Mouse (Mus musculus): ENCODE results near the gene Taok3. TPM values are rescaled to one million over a fixed set of nuclear protein-coding genes. Genes with fewer than 3 reads are reported as not detected.
A peak's percentile ranks its signal among the peaks of the same experiment; 100 is the strongest.

The Taok3 gene
- polyA plus RNA-seq, 1 experiment from 2014 or later, result 173 TPM

GRCm38 (mm10) chr5:117164923-117165322 lies 45.0 kb downstream of the Taok3 start:
- 83% methylated on average over 2 of the region's 2 CpGs for WGBS (ENCODE audit: missing documents)
- peaks cover 38% of the 10 kb centered on the region for H3K36me3 ChIP-seq (ENCODE audit: inconsistent target)
- no peak overlapping the region for H3K4me3 ChIP-seq (ENCODE audit: inconsistent target)
- peaks cover 100% of the 10 kb centered on the region for H3K79me2 ChIP-seq (ENCODE audit: inconsistent target)
- H3K27ac ChIP-seq, result peak overlapping the region; percentile 19; the same call in 1 of the 2 replicates

DNA sequence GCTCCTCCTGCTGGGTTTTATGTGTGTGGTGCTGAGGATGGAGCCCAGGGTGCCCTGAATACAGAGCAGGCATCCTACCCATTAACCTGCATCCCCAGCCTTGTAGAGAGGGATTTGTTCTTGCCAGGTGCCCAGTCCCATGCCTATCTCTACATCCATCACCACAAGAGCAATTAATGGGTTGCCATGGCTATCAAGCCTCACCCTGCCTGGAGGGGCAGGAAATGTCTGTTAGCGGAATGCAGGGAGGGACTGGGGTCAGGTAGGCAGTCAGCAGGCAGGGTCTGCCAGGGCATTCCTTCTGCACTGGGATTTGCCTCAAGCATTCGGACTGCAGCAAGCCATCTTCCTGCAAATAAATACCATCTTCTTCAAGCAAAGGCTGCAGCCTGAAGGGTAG lies 46.0 kb downstream of the Taok3 start:
- Histone ChIP-seq H3K27ac (no peak overlapping the region), H3K36me3 (ENCODE audit: inconsistent target) (peaks cover 43% of the 10 kb centered on the region), H3K79me2 (ENCODE audit: inconsistent target) (peaks cover 100% of the 10 kb centered on the region), H3K4me3 (ENCODE audit: inconsistent target) (no peak overlapping the region)
- WGBS (ENCODE audit: missing documents), result 100% methylated on average over 2 of the region's 2 CpGs

GRCm38 (mm10) chr5:117166811-117167365 lies 47.0 kb downstream of the Taok3 start:
- Histone ChIP-seq H3K27ac (no peak overlapping the region), H3K36me3 (ENCODE audit: inconsistent target) (peaks cover 51% of the 10 kb centered on the region), H3K79me2 (ENCODE audit: inconsistent target) (peaks cover 100% of the 10 kb centered on the region), H3K4me3 (ENCODE audit: inconsistent target) (no peak overlapping the region)
- WGBS (ENCODE audit: missing documents), result 93% methylated on average over 11 of the region's 11 CpGs

DNA sequence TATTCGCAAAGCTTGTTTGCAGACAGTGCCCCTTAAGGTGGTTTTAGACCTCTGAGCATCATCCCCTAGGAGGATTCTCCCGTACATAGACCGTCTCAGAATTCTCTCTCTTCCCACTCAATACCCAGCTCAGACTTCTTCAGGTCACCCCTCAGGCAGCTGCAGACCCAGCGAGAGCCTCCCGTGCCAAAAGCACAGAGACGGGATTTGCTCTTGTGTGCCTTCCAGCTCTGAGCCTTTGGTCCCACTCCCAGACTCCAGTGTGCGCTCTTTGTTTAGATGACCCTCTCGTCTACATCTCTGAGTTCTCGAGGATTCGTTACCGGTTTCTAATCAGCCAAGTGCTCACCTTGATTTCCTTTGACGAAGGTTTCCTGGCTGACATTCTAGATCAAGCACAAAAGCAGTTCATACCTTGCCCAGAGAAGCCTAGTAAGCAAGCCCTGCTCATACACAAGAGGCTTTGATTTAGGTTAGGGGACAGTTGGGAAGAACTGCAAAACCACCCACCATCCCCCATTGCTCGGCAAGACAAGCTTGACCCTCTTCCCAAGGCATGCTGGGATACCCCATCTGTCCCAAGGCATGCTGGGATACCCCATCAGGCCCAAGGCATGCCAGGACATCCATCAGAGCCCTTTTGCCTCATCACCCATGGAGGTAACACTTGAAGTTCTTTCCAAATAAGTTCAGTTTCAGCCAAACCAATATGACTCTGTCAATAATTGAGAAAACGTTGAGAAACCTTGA lies 48.6 kb downstream of the Taok3 start:
- 95% methylated on average over 14 of the region's 14 CpGs for WGBS (ENCODE audit: missing documents)
- no peak overlapping the region for H3K27ac ChIP-seq
- H3K36me3 ChIP-seq (ENCODE audit: inconsistent target), result peaks cover 65% of the 10 kb centered on the region
- H3K79me2 ChIP-seq (ENCODE audit: inconsistent target), result peaks cover 100% of the 10 kb centered on the region
- no peak overlapping the region for H3K4me3 ChIP-seq (ENCODE audit: inconsistent target)

DNA sequence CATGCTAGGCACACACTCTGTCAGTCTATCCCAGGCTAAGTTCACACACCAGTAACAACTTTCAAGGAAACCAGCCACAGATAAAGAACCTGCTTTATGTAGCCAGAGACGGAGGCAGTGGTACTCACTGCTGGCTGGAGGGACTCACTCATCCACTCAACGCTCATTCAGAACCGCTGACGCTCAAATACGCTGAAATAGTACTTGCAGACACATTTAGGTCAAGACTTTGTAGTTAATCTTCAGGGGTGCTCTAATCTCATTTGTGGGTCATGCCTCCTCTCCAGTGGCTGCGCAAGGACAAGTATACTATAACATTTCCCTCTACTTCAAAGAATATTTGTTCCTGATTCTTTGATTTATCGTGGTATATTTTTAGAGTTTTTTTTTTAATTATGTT lies 54.1 kb downstream of the Taok3 start:
- Histone ChIP-seq H3K79me2 (ENCODE audit: inconsistent target) (peaks cover 100% of the 10 kb centered on the region), H3K27ac (no peak overlapping the region), H3K4me3 (ENCODE audit: inconsistent target) (no peak overlapping the region), H3K36me3 (ENCODE audit: inconsistent target) (peaks cover 76% of the 10 kb centered on the region)
- 98% methylated on average over 7 of the region's 7 CpGs for WGBS (ENCODE audit: missing documents)

DNA sequence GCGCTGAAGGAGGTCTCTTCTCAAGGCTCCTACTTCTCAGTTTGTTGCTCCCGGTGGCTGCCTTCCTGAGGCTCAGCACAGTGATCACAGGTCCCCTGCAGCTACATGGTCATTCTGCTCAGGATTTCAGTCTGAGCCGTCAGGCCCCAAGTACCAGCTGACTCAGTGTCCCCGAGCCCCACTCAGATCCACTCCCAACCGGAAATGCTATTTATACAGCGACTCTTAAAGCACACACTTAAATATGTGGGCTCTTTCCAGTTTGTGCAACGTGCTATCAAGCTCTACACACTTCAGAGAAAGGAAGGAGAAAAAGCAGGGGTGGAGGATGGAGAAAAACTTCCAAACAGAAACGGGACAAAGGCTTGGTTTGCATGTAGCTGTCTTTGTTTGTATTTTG lies 56.0 kb downstream of the Taok3 start:
- Histone ChIP-seq H3K4me3 (ENCODE audit: inconsistent target) (no peak overlapping the region), H3K36me3 (ENCODE audit: inconsistent target) (peaks cover 72% of the 10 kb centered on the region), H3K27ac (no peak overlapping the region), H3K79me2 (ENCODE audit: inconsistent target) (peaks cover 100% of the 10 kb centered on the region)
- WGBS (ENCODE audit: missing documents), result 88% methylated on average over 7 of the region's 8 CpGs

- 90% methylated on average over 6 of the region's 6 CpGs for WGBS (ENCODE audit: missing documents)
- Histone ChIP-seq H3K27ac (no peak overlapping the region), H3K79me2 (ENCODE audit: inconsistent target) (peaks cover 100% of the 10 kb centered on the region), H3K4me3 (ENCODE audit: inconsistent target) (no peak overlapping the region), H3K36me3 (ENCODE audit: inconsistent target) (peaks cover 55% of the 10 kb centered on the region)
Measured at GRCm38 (mm10) chr5:117178079-117178478, 58.1 kb downstream of the Taok3 start.

GRCm38 (mm10) chr5:117178486-117178885 lies 58.6 kb downstream of the Taok3 start:
- WGBS (ENCODE audit: missing documents), result 93% methylated on average over 6 of the region's 6 CpGs
- Histone ChIP-seq H3K36me3 (ENCODE audit: inconsistent target) (peaks cover 55% of the 10 kb centered on the region), H3K4me3 (ENCODE audit: inconsistent target) (no peak overlapping the region), H3K27ac (no peak overlapping the region), H3K79me2 (ENCODE audit: inconsistent target) (peaks cover 100% of the 10 kb centered on the region)

DNA sequence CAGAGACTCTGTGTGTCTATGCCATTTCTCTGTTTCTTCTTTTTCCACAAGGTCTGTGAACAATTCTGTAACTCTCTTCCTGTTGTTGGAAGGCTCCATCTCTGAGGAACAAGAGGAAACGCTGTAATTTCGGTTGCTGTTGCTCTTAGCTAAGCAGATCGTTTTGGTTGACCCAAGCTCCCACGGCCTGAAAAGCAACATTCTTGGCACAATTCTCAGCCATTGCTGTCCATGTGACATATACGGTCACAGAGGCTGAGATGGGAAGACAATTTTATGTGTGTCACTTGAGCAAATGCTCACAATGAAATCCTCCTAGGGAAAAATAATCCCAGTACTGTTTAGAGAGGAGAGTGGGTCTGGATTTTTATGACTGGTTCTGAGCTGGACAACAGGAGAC lies 62.0 kb downstream of the Taok3 start:
- Histone ChIP-seq H3K79me2 (ENCODE audit: inconsistent target) (peaks cover 100% of the 10 kb centered on the region), H3K27ac (peak overlapping the region; percentile 67), H3K4me3 (ENCODE audit: inconsistent target) (no peak overlapping the region), H3K36me3 (ENCODE audit: inconsistent target) (peaks cover 56% of the 10 kb centered on the region)
- WGBS (ENCODE audit: missing documents), result 44% methylated on average over 5 of the region's 5 CpGs

DNA sequence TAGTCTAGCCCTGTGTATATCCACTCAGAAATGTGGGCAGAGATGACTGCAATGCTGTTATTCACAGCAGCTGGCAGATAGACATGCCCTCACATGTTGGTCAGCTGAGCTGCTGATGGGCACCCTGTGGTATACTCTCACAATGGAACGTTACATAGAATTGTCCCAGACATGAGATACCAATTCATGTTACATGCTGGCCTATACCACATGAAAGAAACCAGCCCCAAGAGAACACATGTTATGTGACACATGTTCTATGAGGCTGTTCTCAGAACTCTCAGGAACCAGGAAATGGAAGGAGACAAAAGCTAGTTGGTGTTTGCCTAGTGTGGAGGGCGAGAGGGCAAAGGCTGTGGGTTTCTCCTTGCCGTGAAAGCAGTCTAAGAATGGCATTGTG lies 62.5 kb downstream of the Taok3 start:
- Histone ChIP-seq H3K36me3 (ENCODE audit: inconsistent target) (peaks cover 53% of the 10 kb centered on the region), H3K27ac (peak overlapping the region; percentile 67)
- 88% methylated on average over 3 of the region's 3 CpGs for WGBS (ENCODE audit: missing documents)

DNA sequence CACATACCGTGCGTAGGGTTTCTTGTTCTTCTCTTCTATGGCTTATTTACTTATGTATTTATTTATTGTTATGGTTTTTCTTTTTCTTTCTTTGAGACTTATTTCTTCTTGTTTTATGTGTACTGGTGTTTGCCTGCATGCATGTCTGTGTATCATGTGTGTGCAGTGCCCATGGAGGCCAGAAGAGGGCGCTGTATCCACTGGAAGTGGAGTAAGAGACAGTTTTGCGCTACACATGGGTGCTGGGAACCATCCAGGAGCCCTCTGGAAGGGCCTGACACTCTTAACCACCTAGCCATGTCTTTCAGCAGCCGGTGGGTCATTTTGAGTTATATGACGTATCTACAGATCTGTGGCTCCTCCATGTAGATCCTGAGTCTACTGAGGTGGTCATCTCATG lies 64.9 kb downstream of the Taok3 start:
- Histone ChIP-seq H3K36me3 (ENCODE audit: inconsistent target) (peaks cover 66% of the 10 kb centered on the region), H3K79me2 (ENCODE audit: inconsistent target) (peaks cover 100% of the 10 kb centered on the region), H3K4me3 (ENCODE audit: inconsistent target) (no peak overlapping the region), H3K27ac (no peak overlapping the region)
- WGBS (ENCODE audit: missing documents), result 86% methylated on average over 4 of the region's 6 CpGs

More for the DNA sequence above, 62.5 kb downstream of the Taok3 start:
- Histone ChIP-seq H3K4me3 (ENCODE audit: inconsistent target) (no peak overlapping the region), H3K79me2 (ENCODE audit: inconsistent target) (peaks cover 100% of the 10 kb centered on the region)

- WGBS (ENCODE audit: missing documents), result 98% methylated on average over 6 of the region's 7 CpGs
- no peak overlapping the region for H3K4me3 ChIP-seq (ENCODE audit: inconsistent target)
- H3K79me2 ChIP-seq (ENCODE audit: inconsistent target), result peaks cover 100% of the 10 kb centered on the region
- H3K27ac ChIP-seq, result no peak overlapping the region
- peaks cover 72% of the 10 kb centered on the region for H3K36me3 ChIP-seq (ENCODE audit: inconsistent target)
Measured at GRCm38 (mm10) chr5:117185673-117186072, 65.7 kb downstream of the Taok3 start.

- H3K27ac ChIP-seq, result no peak overlapping the region
- H3K4me3 ChIP-seq (ENCODE audit: inconsistent target), result no peak overlapping the region
- peaks cover 99% of the 10 kb centered on the region for H3K79me2 ChIP-seq (ENCODE audit: inconsistent target)
- 86% methylated on average over 6 of the region's 6 CpGs for WGBS (ENCODE audit: missing documents)
- peaks cover 86% of the 10 kb centered on the region for H3K36me3 ChIP-seq (ENCODE audit: inconsistent target)
Measured at GRCm38 (mm10) chr5:117192061-117192460, 72.1 kb downstream of the Taok3 start.

DNA sequence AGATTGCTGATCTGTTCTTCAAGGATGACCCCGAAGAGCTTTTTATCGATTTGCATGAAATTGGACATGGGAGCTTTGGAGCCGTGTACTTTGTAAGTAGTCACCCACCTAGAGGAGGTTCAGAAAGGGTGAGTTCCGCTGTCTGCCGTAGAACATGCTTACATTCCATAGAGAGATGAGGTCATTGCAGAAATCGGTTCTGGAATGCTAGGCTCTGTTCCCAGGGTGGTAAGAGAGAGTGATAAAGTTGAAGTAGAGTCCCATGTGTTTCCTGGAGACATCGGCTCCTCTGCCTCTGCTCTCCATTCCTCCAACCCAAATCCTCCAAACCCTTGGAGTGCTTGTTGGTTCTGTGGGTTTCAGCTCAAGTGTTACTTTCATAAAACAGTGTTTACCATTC lies 73.8 kb downstream of the Taok3 start:
- Histone ChIP-seq H3K79me2 (ENCODE audit: inconsistent target) (peaks cover 90% of the 10 kb centered on the region), H3K4me3 (ENCODE audit: inconsistent target) (no peak overlapping the region), H3K36me3 (ENCODE audit: inconsistent target) (peaks cover 91% of the 10 kb centered on the region), H3K27ac (no peak overlapping the region)
- WGBS (ENCODE audit: missing documents), result 85% methylated on average over 6 of the region's 7 CpGs

GRCm38 (mm10) chr5:117194672-117195071 lies 74.7 kb downstream of the Taok3 start:
- Histone ChIP-seq H3K27ac (no peak overlapping the region), H3K36me3 (ENCODE audit: inconsistent target) (peaks cover 91% of the 10 kb centered on the region), H3K4me3 (ENCODE audit: inconsistent target) (no peak overlapping the region), H3K79me2 (ENCODE audit: inconsistent target) (peaks cover 81% of the 10 kb centered on the region)
- WGBS (ENCODE audit: missing documents), result 99% methylated on average over 5 of the region's 5 CpGs
